Mouse (Mus musculus): ENCODE data around the gene Radil.

Radil gene

GRCm38 (mm10) chr5:142486654-142487053, 64.2 kb downstream of the Radil start:
- DNase-seq (ENCODE audit: low read depth, low spot score) = no peak

DNA sequence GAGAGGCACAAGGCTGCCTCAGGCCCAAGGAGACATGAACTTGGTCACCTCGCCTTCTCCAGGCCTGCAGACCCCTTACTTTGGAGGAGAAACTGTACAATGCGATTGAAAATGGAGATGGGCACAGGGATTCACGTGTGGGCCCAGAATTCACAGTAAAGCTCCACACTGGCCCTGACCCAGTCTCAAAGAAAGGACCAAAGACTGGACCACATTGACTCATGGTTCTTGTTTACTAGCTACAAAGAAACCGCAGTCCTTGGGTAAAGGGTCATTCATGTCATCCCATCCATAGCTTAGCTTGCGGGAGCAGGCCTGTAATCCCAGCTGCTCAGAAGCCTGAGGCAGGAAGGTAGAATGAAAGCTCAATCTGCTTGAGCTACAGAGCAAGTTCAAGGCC, 67.3 kb downstream of the Radil start:
- DNase-seq (ENCODE audit: low read depth, low spot score) = no peak

GRCm38 (mm10) chr5:142482512-142482911, 68.4 kb downstream of the Radil start:
- DNase-seq (ENCODE audit: low read depth, low spot score) = no peak

- peak; percentile 67 for DNase-seq (ENCODE audit: low read depth, low spot score)
Observed at GRCm38 (mm10) chr5:142478829-142479435, 72.0 kb downstream of the Radil start.

DNA sequence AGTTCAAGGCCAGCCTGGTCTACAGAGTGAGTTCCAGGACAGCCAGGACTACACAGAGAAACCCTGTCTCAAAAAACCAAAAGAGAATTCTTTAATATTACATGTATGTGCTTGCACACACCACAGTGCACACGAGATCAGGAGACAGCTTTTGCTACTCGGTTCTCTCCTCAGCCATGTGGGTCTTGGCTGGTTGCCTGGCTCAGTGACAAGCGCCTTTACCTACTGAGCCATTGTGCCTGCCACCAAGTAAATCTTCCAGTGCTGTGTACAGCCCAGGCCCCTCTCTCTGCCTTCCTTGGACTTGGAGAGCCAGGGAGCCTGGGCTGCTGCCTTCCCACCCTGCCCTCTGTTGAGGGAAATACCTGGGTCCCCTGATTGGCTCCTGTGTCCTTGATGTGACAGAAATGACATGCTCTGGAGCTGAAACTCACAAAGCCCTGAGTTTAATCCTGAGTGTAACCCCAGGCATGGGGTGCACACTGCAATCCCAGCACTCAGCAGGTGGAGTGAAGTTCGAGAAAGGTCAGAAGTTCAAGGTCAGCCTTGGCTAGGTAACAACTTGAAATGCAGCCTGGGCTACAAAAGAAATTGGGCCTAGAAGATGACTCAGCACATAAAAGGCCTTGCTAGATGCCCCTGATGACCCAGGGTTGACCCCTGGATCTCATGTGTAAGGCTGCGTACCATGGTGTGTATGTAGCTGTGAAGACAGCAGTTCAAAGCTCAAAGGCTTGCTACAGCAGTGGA, 72.9 kb downstream of the Radil start:
- no peak for DNase-seq (ENCODE audit: low read depth, low spot score)

- DNase-seq (ENCODE audit: low read depth, low spot score) = no peak
Observed at GRCm38 (mm10) chr5:142477346-142477745, 73.6 kb downstream of the Radil start.

GRCm38 (mm10) chr5:142475669-142476068, 75.2 kb downstream of the Radil start:
- DNase-seq (ENCODE audit: low read depth, low spot score) = no peak

GRCm38 (mm10) chr5:142473696-142474095, 77.2 kb downstream of the Radil start:
- DNase-seq (ENCODE audit: low read depth, low spot score) = no peak

- DNase-seq (ENCODE audit: low read depth, low spot score) = no peak
Observed at GRCm38 (mm10) chr5:142469796-142470195, 81.1 kb downstream of the Radil start.

- no peak for DNase-seq (ENCODE audit: low read depth, low spot score)
Observed at GRCm38 (mm10) chr5:142468375-142468774, 82.5 kb downstream of the Radil start.

GRCm38 (mm10) chr5:142463461-142464454, 87.1 kb downstream of the Radil start, which contains the start of gene Ap5z1:
TSS of gene Ap5z1 (plus strand) at chr5:142463944.
- peak; percentile 95 for DNase-seq (ENCODE audit: low read depth, low spot score)

- no peak for DNase-seq (ENCODE audit: low read depth, low spot score)
Observed at GRCm38 (mm10) chr5:142463011-142463410, 87.9 kb downstream of the Radil start.

- no peak for DNase-seq (ENCODE audit: low read depth, low spot score)
Observed at GRCm38 (mm10) chr5:142462641-142462948, 88.3 kb downstream of the Radil start.

DNA sequence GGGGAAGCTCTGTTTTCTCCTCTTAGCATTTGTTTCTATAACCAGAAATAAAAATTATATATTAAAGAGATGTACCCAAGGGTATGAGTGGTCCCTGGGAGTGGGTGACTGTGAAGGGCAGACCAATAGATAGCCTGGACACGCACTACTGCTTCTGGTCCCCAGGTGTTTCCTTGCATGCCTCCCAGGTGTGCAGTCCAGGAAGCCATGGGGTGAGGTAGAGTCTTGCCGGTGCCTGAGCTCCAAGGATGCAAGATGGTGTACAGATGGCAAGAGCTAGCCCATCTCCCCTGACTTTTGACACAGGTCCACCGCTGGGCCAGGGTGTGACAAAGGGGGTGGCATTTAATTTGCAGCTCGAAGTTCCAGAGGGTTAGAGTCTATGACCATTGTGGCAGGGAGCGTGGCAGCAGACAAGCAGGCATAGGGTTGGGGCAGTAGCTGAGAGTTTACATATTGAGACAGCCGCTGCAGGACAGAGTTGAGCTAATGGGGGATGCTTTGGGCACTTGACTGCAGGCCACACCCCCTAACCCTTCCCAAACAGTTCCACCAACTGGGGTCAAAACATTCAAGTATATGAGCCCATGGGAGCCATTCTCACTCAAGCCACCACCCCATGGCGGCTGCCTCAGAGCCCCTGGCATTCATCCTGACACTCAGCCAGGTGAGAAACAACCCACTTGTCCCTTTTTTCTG, 88.8 kb downstream of the Radil start:
- no peak for DNase-seq (ENCODE audit: low read depth, low spot score)

- DNase-seq (ENCODE audit: low read depth, low spot score) = no peak
Observed at GRCm38 (mm10) chr5:142459834-142460233, 91.1 kb downstream of the Radil start.

- no peak for DNase-seq (ENCODE audit: low read depth, low spot score)
Observed at GRCm38 (mm10) chr5:142458791-142459557, 91.9 kb downstream of the Radil start.

DNA sequence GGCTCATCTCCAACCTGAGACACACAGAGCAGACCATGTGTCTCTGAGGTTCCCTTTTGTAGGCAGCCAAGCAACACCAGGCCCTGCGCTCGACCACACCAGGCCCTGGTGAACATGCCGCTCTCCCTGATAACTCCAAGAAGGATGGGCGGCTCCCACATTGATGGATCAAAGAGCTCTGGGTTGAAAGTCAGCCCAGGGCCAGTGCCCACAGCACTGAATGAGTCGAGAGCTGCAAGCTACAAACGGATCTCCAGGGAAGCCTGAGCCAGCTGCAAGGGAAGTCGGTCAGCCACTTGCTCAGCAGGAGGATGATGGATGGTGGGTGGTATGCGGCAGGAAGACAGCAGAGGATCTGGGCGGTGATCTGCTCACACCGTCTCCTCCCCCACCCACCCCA, 93.6 kb downstream of the Radil start:
- no peak for DNase-seq (ENCODE audit: low read depth, low spot score)

DNA sequence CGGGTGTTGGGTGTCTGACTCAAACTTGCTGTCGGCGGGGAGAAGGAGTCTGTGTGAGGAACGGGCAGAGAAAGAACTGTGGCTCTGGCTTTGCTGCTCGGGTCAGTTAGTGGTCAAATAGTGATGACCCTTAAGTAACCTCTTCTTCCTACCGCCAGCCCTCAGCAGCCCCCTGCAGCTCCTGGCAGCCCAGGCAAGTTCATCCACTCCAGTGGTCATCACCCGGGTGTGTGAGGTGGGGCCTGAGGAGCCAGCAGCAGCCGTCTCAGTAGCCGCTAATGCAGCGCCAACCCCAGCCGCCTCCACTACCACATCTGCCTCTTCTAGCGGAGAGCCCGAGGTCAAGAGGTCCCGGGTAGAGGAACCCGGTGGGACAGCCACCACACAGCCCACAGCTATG, 94.6 kb downstream of the Radil start:
- no peak for DNase-seq (ENCODE audit: low read depth, low spot score)

- no peak for DNase-seq (ENCODE audit: low read depth, low spot score)
Observed at GRCm38 (mm10) chr5:142453742-142454141, 97.2 kb downstream of the Radil start.

DNA sequence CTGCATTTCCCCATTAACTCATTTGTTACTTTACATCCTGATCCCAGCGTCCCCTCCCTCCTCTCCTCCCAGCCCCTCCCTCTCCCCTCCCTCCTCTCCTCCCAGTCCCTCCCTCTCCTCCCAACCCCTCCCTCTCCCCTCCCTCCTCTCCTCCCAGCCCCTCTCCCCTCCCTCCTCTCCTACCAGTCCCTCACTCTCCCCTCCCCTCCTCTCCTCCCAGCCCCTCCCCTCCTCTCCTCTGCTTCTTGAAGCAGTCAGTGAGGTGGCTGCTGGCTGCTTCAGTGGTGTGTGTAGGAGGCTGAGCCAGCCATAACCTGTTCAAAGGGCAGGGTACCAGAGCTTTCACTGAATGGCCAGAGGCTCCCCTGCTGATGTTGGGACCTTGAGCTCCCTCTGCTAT, 99.1 kb downstream of the Radil start:
- DNase-seq (ENCODE audit: low read depth, low spot score) = no peak

DNA sequence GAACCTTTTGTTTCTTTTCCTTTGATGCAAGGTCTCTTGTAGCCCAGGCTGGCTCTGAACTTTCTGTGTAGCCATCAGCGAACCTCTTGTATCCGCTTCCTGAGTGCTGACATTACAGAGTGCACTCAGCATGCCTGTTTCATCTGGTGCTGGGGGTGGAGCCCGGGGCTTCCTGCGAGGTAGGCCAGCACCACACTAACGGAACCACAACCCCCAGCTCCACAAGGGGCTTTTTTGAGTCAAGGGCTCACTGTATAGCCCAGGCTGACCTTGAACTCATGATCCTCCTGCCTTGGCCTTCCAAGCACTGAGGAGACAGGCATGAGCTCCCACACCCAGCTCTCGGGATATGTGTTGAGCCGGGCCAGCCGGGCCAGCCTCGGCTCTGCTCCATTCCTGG, 100.1 kb downstream of the Radil start:
- no peak for DNase-seq (ENCODE audit: low read depth, low spot score)
